Mouse (Mus musculus) cerebellum, adult 2 months (tissue): Measurements from ENCODE around the gene Smc6.

ENCODE experiments used
- CTCF ChIP-seq: fragments of 200-500 bp; IDR thresholded peaks from 2 replicates; pipeline ENCODE4 v1.5.1; 2011; ENCODE audit warnings: low read depth, mild to moderate bottlenecking, control low read depth, low read length, moderate library complexity, borderline replicate concordance; ENCODE audit not compliant: insufficient read depth
- POLR2A ChIP-seq: fragments of 200-500 bp; IDR thresholded peaks from 2 replicates; pipeline ENCODE4 v1.6.1; 2011; ENCODE audit warnings: low read length, control low read depth, borderline replicate concordance; ENCODE audit not compliant: insufficient read depth

DNA sequence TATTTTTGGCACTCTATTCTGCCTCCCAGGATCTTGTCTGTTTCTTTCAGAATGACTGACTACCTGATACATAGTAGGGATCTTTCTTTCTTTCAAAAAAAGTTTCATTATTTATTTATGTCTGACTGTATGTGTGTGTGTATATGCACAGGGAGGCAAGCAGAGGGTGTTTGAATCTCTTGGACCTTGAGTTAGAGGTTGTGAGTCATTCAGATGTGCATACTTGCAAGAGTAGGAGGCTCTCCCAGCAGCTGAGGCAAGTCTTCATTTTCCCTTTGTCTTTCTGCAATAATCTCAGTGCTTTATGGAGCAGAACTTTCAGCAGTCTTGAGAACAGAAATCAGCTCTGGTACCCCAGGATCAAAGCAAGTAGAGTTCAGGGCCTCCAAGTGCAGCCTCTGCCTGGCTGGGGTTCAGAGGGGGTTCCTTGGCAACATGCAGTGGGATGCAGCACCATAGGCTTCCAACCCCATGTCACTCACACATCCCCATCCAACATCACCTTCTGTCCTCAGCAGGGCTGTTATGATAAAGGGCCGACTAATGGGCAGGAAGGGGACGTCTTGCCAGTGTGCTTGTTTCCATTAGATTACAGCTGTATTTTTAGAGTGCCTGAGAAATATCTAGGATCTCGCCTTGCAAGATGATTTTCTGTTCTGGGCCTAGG is 101.5 kb downstream of the Smc6 start:
- TF ChIP-seq CTCF (no peak), POLR2A (no peak)
